Comparison of ENCODE assay signal across 17 mouse cellular contexts in genomic region chr10:76891456-76891855, GRCm38 (mm10).
"Had no signal": no experiment of that assay in that cellular context is flagged by ENCODE, and none has a peak within 500 bp of the region (broad histone marks: within the 10 kb centered on the region; RNA-seq: fewer than 3 reads in every experiment).

No protein-coding gene starts in this region.

- H3K27ac ChIP-seq: lung, embryonic 15.5 days; macrophage; midbrain, embryonic 13.5 days; midbrain, embryonic 15.5 days; neural tube, embryonic 12.5 days; stomach, embryonic 15.5 days; stomach, postnatal 0 days had no signal

- H3K4me1 ChIP-seq: lung, embryonic 15.5 days; midbrain, embryonic 13.5 days; midbrain, embryonic 15.5 days; neural tube, embryonic 12.5 days; stomach, embryonic 15.5 days had no signal

- H3K36me3 ChIP-seq: lung, embryonic 15.5 days; midbrain, embryonic 13.5 days; midbrain, embryonic 15.5 days; neural tube, embryonic 12.5 days; stomach, embryonic 15.5 days had no signal

- ATAC-seq: lung, postnatal 0 days; midbrain, embryonic 13.5 days; midbrain, embryonic 15.5 days had no signal

- H3K27me3 ChIP-seq: lung, embryonic 15.5 days; midbrain, embryonic 13.5 days; midbrain, embryonic 15.5 days; neural tube, embryonic 12.5 days; stomach, embryonic 15.5 days had no signal

- DNase-seq: lung, adult 2 months; lung, postnatal 14 days; lung, postnatal 36 days; right cerebral cortex, postnatal 14 days; thymus, adult 2 months; thymus, postnatal 25 days; thymus, postnatal 4 days had no signal

- H3K9ac ChIP-seq: lung, embryonic 15.5 days; midbrain, embryonic 13.5 days; midbrain, embryonic 15.5 days; neural tube, embryonic 12.5 days; stomach, embryonic 15.5 days had no signal

- H3K4me2 ChIP-seq: lung, embryonic 15.5 days; midbrain, embryonic 11.5 days; midbrain, embryonic 13.5 days; midbrain, embryonic 15.5 days; neural tube, embryonic 12.5 days; stomach, embryonic 15.5 days had no signal

- H3K9me3 ChIP-seq: lung, embryonic 15.5 days; midbrain, embryonic 15.5 days; neural tube, embryonic 12.5 days; stomach, embryonic 15.5 days had no signal

- H3K4me3 ChIP-seq: lung, embryonic 15.5 days; megakaryocyte, embryonic 14.5 days; midbrain, embryonic 13.5 days; midbrain, embryonic 15.5 days; neural tube, embryonic 12.5 days; stomach, embryonic 15.5 days had no signal
